Mouse (Mus musculus) spleen, postnatal 4 days (tissue): ENCODE measurements at regions not wholly inside any gene's neighbourhood (a gene's known extent, or its start where the extent isn't known, plus 50 kb on each side); places are given as distances from the start of the nearest gene placed in this dataset.
A peak's percentile ranks its signal among the peaks of the same experiment; 100 is the strongest.

Experiments
- DNase-seq, 2 experiments: peaks; one replicate each; pipeline ENCODE4 v3.0.0; 2022; ENCODE audit warnings: low spot score in 2 of 2

- no peak for DNase-seq
These were observed 182.7 kb upstream of the Prr30 start for GRCm38 (mm10) chr14:101382838-101383237.

GRCm38 (mm10) chr14:101381943-101382342 lies 181.8 kb upstream of the Prr30 start:
- no peak for DNase-seq

GRCm38 (mm10) chr14:101379663-101380006 lies 179.5 kb upstream of the Prr30 start:
- no peak for DNase-seq

- peak in 1 of 2 experiments; percentile 65 for DNase-seq
These were observed 179.0 kb upstream of the Prr30 start for GRCm38 (mm10) chr14:101378965-101379662.

- DNase-seq = no peak
These were observed 178.4 kb upstream of the Prr30 start for GRCm38 (mm10) chr14:101378545-101378944.

GRCm38 (mm10) chr14:101376690-101377089 lies 176.6 kb upstream of the Prr30 start:
- no peak for DNase-seq

GRCm38 (mm10) chr14:101375833-101376232 lies 175.7 kb upstream of the Prr30 start:
- DNase-seq = no peak

- no peak for DNase-seq
These were observed 173.7 kb upstream of the Prr30 start for GRCm38 (mm10) chr14:101373864-101374263.

- DNase-seq = no peak
These were observed 159.7 kb upstream of the Prr30 start for GRCm38 (mm10) chr14:101359860-101360259.

GRCm38 (mm10) chr14:101353009-101353378 lies 152.9 kb upstream of the Prr30 start:
- no peak for DNase-seq

GRCm38 (mm10) chr14:101352046-101353008 lies 152.2 kb upstream of the Prr30 start:
- no peak for DNase-seq

GRCm38 (mm10) chr14:101340331-101340730 lies 140.2 kb upstream of the Prr30 start:
- no peak for DNase-seq

- DNase-seq = no peak
These were observed 131.9 kb upstream of the Prr30 start for GRCm38 (mm10) chr14:101332015-101332414.

- DNase-seq = no peak
These were observed 127.3 kb upstream of the Prr30 start for GRCm38 (mm10) chr14:101327421-101327820.

- DNase-seq = no peak
These were observed 126.4 kb upstream of the Prr30 start for GRCm38 (mm10) chr14:101326477-101326941.

GRCm38 (mm10) chr14:101323361-101323760 lies 123.2 kb upstream of the Prr30 start:
- no peak for DNase-seq

GRCm38 (mm10) chr14:101307920-101308319 lies 107.8 kb upstream of the Prr30 start:
- no peak for DNase-seq

- no peak for DNase-seq
These were observed 104.4 kb upstream of the Prr30 start for GRCm38 (mm10) chr14:101304487-101305032.

GRCm38 (mm10) chr14:101297841-101298240 lies 97.7 kb upstream of the Prr30 start:
- no peak for DNase-seq

GRCm38 (mm10) chr14:101294693-101295092 lies 94.6 kb upstream of the Prr30 start:
- DNase-seq = no peak

GRCm38 (mm10) chr14:101287755-101288154 lies 87.6 kb upstream of the Prr30 start:
- DNase-seq = no peak

GRCm38 (mm10) chr14:101269048-101269789 lies 69.1 kb upstream of the Prr30 start:
- DNase-seq = no peak
